Mouse (Mus musculus) lung, adult 2 months (tissue): ENCODE results near the gene Ifi27l2a.

ENCODE experiments used
- CTCF ChIP-seq: fragments of 200-500 bp; IDR thresholded peaks from 2 replicates; pipeline ENCODE4 v1.5.1; 2011; ENCODE audit warnings: mild to moderate bottlenecking, low read length, control low read depth; ENCODE audit not compliant: insufficient read depth
- POLR2A ChIP-seq: fragments of 200-500 bp; IDR thresholded peaks from 2 replicates; pipeline ENCODE4 v1.6.1; 2011; ENCODE audit warnings: low read depth, mild to moderate bottlenecking, control low read depth, low read length, borderline replicate concordance; ENCODE audit errors: extremely low read depth

DNA sequence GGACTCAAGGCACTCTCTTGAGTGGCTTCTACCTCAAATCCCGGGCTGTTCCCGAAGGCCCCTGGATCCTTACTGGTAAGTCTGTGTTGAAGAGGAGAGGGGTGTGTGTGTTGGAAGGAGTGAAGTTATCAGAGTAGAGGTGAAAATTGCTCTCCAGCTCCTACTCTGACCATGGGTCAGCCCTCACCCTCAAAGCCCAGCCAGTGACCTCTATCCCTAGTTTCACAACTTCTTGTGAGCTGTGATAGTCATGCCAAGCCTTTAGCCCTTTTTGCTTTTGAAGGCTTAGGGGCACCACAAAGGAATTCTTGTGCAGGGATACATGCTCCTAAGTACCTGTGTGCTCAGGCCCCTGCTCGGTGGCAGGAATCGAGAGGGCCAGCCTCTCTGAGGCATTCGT, 38.2 kb upstream of the Ifi27l2a start:
- TF ChIP-seq POLR2A = no peak
- no peak for TF ChIP-seq CTCF
